Mouse (Mus musculus) forebrain, embryonic 13.5 days (tissue): ENCODE data around the gene Tbx6. TPM values are rescaled to one million over a fixed set of nuclear protein-coding genes. Genes with fewer than 3 reads are reported as not detected.
A peak's percentile ranks its signal among the peaks of the same experiment; 100 is the strongest.

Source experiments
- ATAC-seq: fragments of 200-750 bp; cut with Nextera tagmentation; 2 replicates; pipeline ENCODE4 v1.8.0; 2017
- H3K27ac ChIP-seq: fragments of 300-500 bp; sonication (generic); 2 replicates; pipeline ENCODE4 v1.5.1; 2015; ENCODE audit warnings: inconsistent platforms, mild to moderate bottlenecking, moderate library complexity
- H3K27me3 ChIP-seq: fragments of 300-500 bp; sonication (generic); 2 replicates; pipeline ENCODE4 v1.6.1; 2015; ENCODE audit warnings: mild to moderate bottlenecking, inconsistent platforms
- H3K36me3 ChIP-seq: fragments of 300-500 bp; sonication (generic); 2 replicates; pipeline ENCODE4 v1.6.1; 2015; ENCODE audit warnings: mild to moderate bottlenecking, inconsistent platforms; ENCODE audit not compliant: poor library complexity, severe bottlenecking
- H3K4me1 ChIP-seq: fragments of 300-500 bp; sonication (generic); 2 replicates; pipeline ENCODE4 v1.6.1; 2015; ENCODE audit warnings: inconsistent platforms
- H3K4me2 ChIP-seq: fragments of 300-500 bp; sonication (generic); 2 replicates; pipeline ENCODE4 v1.6.1; 2015; ENCODE audit warnings: inconsistent platforms, mild to moderate bottlenecking, moderate library complexity
- H3K4me3 ChIP-seq: fragments of 300-500 bp; sonication (generic); 2 replicates; pipeline ENCODE4 v1.5.1; 2015; ENCODE audit warnings: mild to moderate bottlenecking, inconsistent platforms
- H3K9ac ChIP-seq: fragments of 300-500 bp; sonication (generic); 2 replicates; pipeline ENCODE4 v1.6.1; 2015; ENCODE audit warnings: mild to moderate bottlenecking, inconsistent platforms
- H3K9me3 ChIP-seq: fragments of 300-500 bp; sonication (generic); replicated peaks from 2 replicates; pipeline ENCODE4 v1.6.1; 2016; ENCODE audit warnings: inconsistent platforms
- WGBS: fragments of 180-500 bp; shearing (Covaris S2); methylation state at CpG from one replicate; pipeline ENCODE4 v1.1.7; 2015; 5-methylcytosine and 5-hydroxymethylcytosine counted together
- polyA plus RNA-seq: library from polyadenylated mRNA; unstranded; fragments of >200 nt; fragmentation: Nextera tagmentation; extraction: Ambion mirVana; gene quantifications from 2 replicates; pipeline ENCODE4 v1.2.1, GENCODE M21; 2015

Gene Tbx6
- polyA plus RNA-seq, 1 experiment from 2014 or later = 0.43 TPM

- Histone ChIP-seq H3K4me2 (no peak overlapping the region), H3K27ac (no peak overlapping the region), H3K4me1 (peaks cover 38% of the 10 kb centered on the region), H3K27me3 (no peaks in the 10 kb centered on the region), H3K4me3 (no peak overlapping the region), H3K9me3 (no peaks in the 10 kb centered on the region), H3K9ac (no peak overlapping the region), H3K36me3 (peaks cover 18% of the 10 kb centered on the region)
- peak; percentile 8; the same call in 1 of the 2 replicates for ATAC-seq
- WGBS = 62% methylated on average over 7 of the region's 7 CpGs
These were observed 22.7 kb upstream of the Tbx6 start for GRCm38 (mm10) chr7:126758539-126758938.

GRCm38 (mm10) chr7:126759050-126759671 is 22.1 kb upstream of the Tbx6 start, which contains the start of gene Mapk3:
Gene Mapk3, plus strand, starts transcription at chr7:126759601.
- peak within 1 kb of the TSS; percentile 93 for H3K4me2 ChIP-seq
- no peaks in the 10 kb centered on the region for H3K9me3 ChIP-seq
- peaks cover 24% of the 10 kb centered on the region for H3K36me3 ChIP-seq
- peak; percentile 70 for ATAC-seq
- WGBS = under 1% methylated on average over 24 of the region's 38 CpGs
- H3K9ac ChIP-seq = peak within 1 kb of the TSS; percentile 90
- H3K27me3 ChIP-seq = no peaks in the 10 kb centered on the region
- peak within 1 kb of the TSS; percentile 89 for H3K27ac ChIP-seq
- H3K4me3 ChIP-seq = peak within 1 kb of the TSS; percentile 81
- H3K4me1 ChIP-seq = peaks cover 38% of the 10 kb centered on the region

- H3K36me3 ChIP-seq = peaks cover 31% of the 10 kb centered on the region
- H3K27ac ChIP-seq = peak overlapping the region; percentile 89
- no peaks in the 10 kb centered on the region for H3K27me3 ChIP-seq
- H3K4me1 ChIP-seq = peaks cover 38% of the 10 kb centered on the region
- WGBS = under 1% methylated on average over 22 of the region's 24 CpGs
- H3K9ac ChIP-seq = peak overlapping the region; percentile 90
- H3K4me3 ChIP-seq = peak overlapping the region; percentile 81
- no peaks in the 10 kb centered on the region for H3K9me3 ChIP-seq
- peak overlapping the region; percentile 93 for H3K4me2 ChIP-seq
- ATAC-seq = peak; percentile 61
These were observed 21.5 kb upstream of the Tbx6 start for GRCm38 (mm10) chr7:126759672-126760390.

- Histone ChIP-seq H3K36me3 (peaks cover 36% of the 10 kb centered on the region), H3K4me2 (peak overlapping the region; percentile 93), H3K4me1 (peaks cover 34% of the 10 kb centered on the region), H3K27me3 (no peaks in the 10 kb centered on the region), H3K9ac (peak overlapping the region; percentile 90), H3K4me3 (peak overlapping the region; percentile 81), H3K9me3 (no peaks in the 10 kb centered on the region), H3K27ac (peak overlapping the region; percentile 89)
- WGBS = 27% methylated on average over 3 of the region's 3 CpGs
- ATAC-seq = peak; percentile 5; the same call in 1 of the 2 replicates
These were observed 20.9 kb upstream of the Tbx6 start for GRCm38 (mm10) chr7:126760391-126760802.

GRCm38 (mm10) chr7:126760956-126761355 is 20.3 kb upstream of the Tbx6 start:
- Histone ChIP-seq H3K27ac (peak overlapping the region; percentile 89; the same call in 1 of the 2 replicates), H3K4me1 (peaks cover 34% of the 10 kb centered on the region), H3K9me3 (no peaks in the 10 kb centered on the region), H3K4me3 (peak overlapping the region; percentile 81), H3K36me3 (peaks cover 42% of the 10 kb centered on the region), H3K27me3 (no peaks in the 10 kb centered on the region), H3K4me2 (peak overlapping the region; percentile 93), H3K9ac (peak overlapping the region; percentile 90)
- no peak for ATAC-seq
- 78% methylated on average over 4 of the region's 4 CpGs for WGBS

GRCm38 (mm10) chr7:126761529-126762067 is 19.7 kb upstream of the Tbx6 start:
- Histone ChIP-seq H3K27me3 (no peaks in the 10 kb centered on the region), H3K4me1 (peaks cover 34% of the 10 kb centered on the region), H3K27ac (peak overlapping the region; percentile 65), H3K36me3 (peaks cover 48% of the 10 kb centered on the region), H3K9me3 (no peaks in the 10 kb centered on the region), H3K9ac (peak overlapping the region; percentile 90; the same call in 1 of the 2 replicates), H3K4me2 (peak overlapping the region; percentile 93), H3K4me3 (0 out of 2 replicates have a peak overlapping the region, but pooled peaks have one; percentile 81)
- no peak for ATAC-seq
- 84% methylated on average over 6 of the region's 6 CpGs for WGBS

- Histone ChIP-seq H3K9ac (peak overlapping the region; percentile 43; the same call in 1 of the 2 replicates), H3K4me3 (peak overlapping the region; percentile 10; the same call in 1 of the 2 replicates), H3K27me3 (no peaks in the 10 kb centered on the region), H3K27ac (peak overlapping the region; percentile 65), H3K4me1 (peaks cover 34% of the 10 kb centered on the region), H3K9me3 (no peaks in the 10 kb centered on the region), H3K4me2 (peak overlapping the region; percentile 41), H3K36me3 (peaks cover 58% of the 10 kb centered on the region)
- no peak for ATAC-seq
- WGBS = 69% methylated on average over 17 of the region's 17 CpGs
These were observed 18.7 kb upstream of the Tbx6 start for GRCm38 (mm10) chr7:126762471-126763008.

GRCm38 (mm10) chr7:126765540-126765939 is 15.7 kb upstream of the Tbx6 start:
- H3K36me3 ChIP-seq = peaks cover 87% of the 10 kb centered on the region

GRCm38 (mm10) chr7:126766201-126766600 is 15.1 kb upstream of the Tbx6 start, which contains the start of gene Gdpd3:
Gene Gdpd3, plus strand, starts transcription at chr7:126766334.
- Histone ChIP-seq H3K36me3 (peaks cover 93% of the 10 kb centered on the region), H3K9me3 (no peaks in the 10 kb centered on the region), H3K9ac (no peak within 1 kb of the TSS), H3K27me3 (no peaks in the 10 kb centered on the region), H3K27ac (no peak within 1 kb of the TSS; the same call in 1 of the 2 replicates), H3K4me2 (no peak within 1 kb of the TSS), H3K4me1 (peaks cover 20% of the 10 kb centered on the region), H3K4me3 (no peak within 1 kb of the TSS)
- WGBS = 94% methylated on average over 16 of the region's 16 CpGs
- no peak for ATAC-seq

More at GRCm38 (mm10) chr7:126765540-126765939, 15.7 kb upstream of the Tbx6 start:
- ATAC-seq = no peak
- H3K9me3 ChIP-seq = no peaks in the 10 kb centered on the region
- no peaks in the 10 kb centered on the region for H3K27me3 ChIP-seq
- H3K4me1 ChIP-seq = peaks cover 27% of the 10 kb centered on the region
- no peak overlapping the region for H3K4me3 ChIP-seq
- H3K9ac ChIP-seq = no peak overlapping the region
- H3K27ac ChIP-seq = no peak overlapping the region
- 91% methylated on average over 9 of the region's 9 CpGs for WGBS
- no peak overlapping the region for H3K4me2 ChIP-seq

- peaks cover 91% of the 10 kb centered on the region for H3K36me3 ChIP-seq
- H3K9me3 ChIP-seq = no peaks in the 10 kb centered on the region
- no peak overlapping the region for H3K9ac ChIP-seq
- no peak overlapping the region for H3K4me2 ChIP-seq
- peaks cover 12% of the 10 kb centered on the region for H3K4me1 ChIP-seq
- 97% methylated on average over 8 of the region's 8 CpGs for WGBS
- no peak overlapping the region for H3K4me3 ChIP-seq
- ATAC-seq = no peak
- no peak overlapping the region for H3K27ac ChIP-seq
- no peaks in the 10 kb centered on the region for H3K27me3 ChIP-seq
These were observed 14.3 kb upstream of the Tbx6 start for GRCm38 (mm10) chr7:126767001-126767400.

- no peaks in the 10 kb centered on the region for H3K9me3 ChIP-seq
- no peak overlapping the region for H3K4me2 ChIP-seq
- H3K36me3 ChIP-seq = peaks cover 63% of the 10 kb centered on the region
- no peak overlapping the region for H3K27ac ChIP-seq
- H3K4me3 ChIP-seq = no peak overlapping the region
- 86% methylated on average over 12 of the region's 12 CpGs for WGBS
- no peaks in the 10 kb centered on the region for H3K27me3 ChIP-seq
- ATAC-seq = no peak
- H3K4me1 ChIP-seq = peaks cover 3% of the 10 kb centered on the region
- H3K9ac ChIP-seq = no peak overlapping the region
These were observed 10.5 kb upstream of the Tbx6 start for GRCm38 (mm10) chr7:126770784-126771183.

- no peaks in the 10 kb centered on the region for H3K27me3 ChIP-seq
- H3K9ac ChIP-seq = no peak overlapping the region
- H3K4me2 ChIP-seq = no peak overlapping the region
- no peak for ATAC-seq
- peaks cover 25% of the 10 kb centered on the region for H3K4me1 ChIP-seq
- peaks cover 42% of the 10 kb centered on the region for H3K36me3 ChIP-seq
- no peaks in the 10 kb centered on the region for H3K9me3 ChIP-seq
- no peak overlapping the region for H3K4me3 ChIP-seq
- no peak overlapping the region for H3K27ac ChIP-seq
- 86% methylated on average over 2 of the region's 2 CpGs for WGBS
These were observed 7.9 kb upstream of the Tbx6 start for GRCm38 (mm10) chr7:126773351-126773750.
